Mouse (Mus musculus): ENCODE data around the gene Ppp1r1a.

Ppp1r1a gene

GRCm38 (mm10) chr15:103537822-103538213 is at the start of gene Ppp1r1a:
Gene Ppp1r1a, minus strand, starts transcription at chr15:103538003.
- peak; percentile 85 for DNase-seq

GRCm38 (mm10) chr15:103585876-103586275 is 48.1 kb upstream of the Ppp1r1a start:
- no peak for DNase-seq

GRCm38 (mm10) chr15:103564981-103565380 is 27.2 kb upstream of the Ppp1r1a start, which contains the start of gene Glycam1:
Gene Glycam1, minus strand, starts transcription at chr15:103565081.
- no peak for DNase-seq

- DNase-seq, result peak; percentile 43
Measured at GRCm38 (mm10) chr15:103552096-103552690, 14.4 kb upstream of the Ppp1r1a start.

GRCm38 (mm10) chr15:103551053-103551452 is 13.2 kb upstream of the Ppp1r1a start:
- no peak for DNase-seq

- DNase-seq, result no peak
Measured at GRCm38 (mm10) chr15:103549475-103549874, 11.7 kb upstream of the Ppp1r1a start.

GRCm38 (mm10) chr15:103547983-103548382 is 10.2 kb upstream of the Ppp1r1a start:
- no peak for DNase-seq

GRCm38 (mm10) chr15:103542526-103542925 is 4.7 kb upstream of the Ppp1r1a start:
- DNase-seq, result no peak

- no peak for DNase-seq
Measured at GRCm38 (mm10) chr15:103540646-103541045, 2.8 kb upstream of the Ppp1r1a start.

GRCm38 (mm10) chr15:103539259-103539658 is 1.5 kb upstream of the Ppp1r1a start:
- no peak for DNase-seq

GRCm38 (mm10) chr15:103537011-103537821 is 587 bp downstream of the Ppp1r1a start:
- DNase-seq, result peak; percentile 57

- DNase-seq, result no peak
Measured at GRCm38 (mm10) chr15:103536456-103536855, 1.3 kb downstream of the Ppp1r1a start.

- DNase-seq, result no peak
Measured at GRCm38 (mm10) chr15:103535786-103536185, 2.0 kb downstream of the Ppp1r1a start.

GRCm38 (mm10) chr15:103535030-103535429 is 2.8 kb downstream of the Ppp1r1a start:
- no peak for DNase-seq

GRCm38 (mm10) chr15:103534054-103534620 is 3.7 kb downstream of the Ppp1r1a start:
- no peak for DNase-seq

- no peak for DNase-seq
Measured at GRCm38 (mm10) chr15:103530372-103530771, 7.4 kb downstream of the Ppp1r1a start.

- no peak for DNase-seq
Measured at GRCm38 (mm10) chr15:103523156-103523555, 14.6 kb downstream of the Ppp1r1a start.

- DNase-seq, result no peak
Measured at GRCm38 (mm10) chr15:103522458-103523099, 15.2 kb downstream of the Ppp1r1a start.

- DNase-seq, result no peak
Measured at GRCm38 (mm10) chr15:103519386-103520378, 18.1 kb downstream of the Ppp1r1a start.

- no peak for DNase-seq
Measured at GRCm38 (mm10) chr15:103518600-103519385, 19.0 kb downstream of the Ppp1r1a start.

- DNase-seq, result no peak
Measured at GRCm38 (mm10) chr15:103514914-103515313, 22.9 kb downstream of the Ppp1r1a start.

Data from right cerebral cortex, postnatal 14 days (tissue).